Mouse (Mus musculus): ENCODE data around the gene Krt33a.

- TF ChIP-seq POLR2A (IDR thresholded peaks at IDR 0.05; ENCODE audit: borderline replicate concordance, low read depth, low read length) (no peak), CTCF (IDR thresholded peaks at IDR 0.05; ENCODE audit: low read depth, low read length) (no peak)
Measured at GRCm38 (mm10) chr11:99999091-99999490, 16.9 kb downstream of the Krt33a start.
